Mouse (Mus musculus) kidney, embryonic 16.5 days (tissue): ENCODE data around the gene Ankle2. TPM values are rescaled to one million over a fixed set of nuclear protein-coding genes. Genes with fewer than 3 reads are reported as not detected.

ENCODE experiments used
- ATAC-seq: fragments of 200-750 bp; cut with Nextera tagmentation; 2 replicates; pipeline ENCODE4 v1.8.0; 2017; ENCODE audit warnings: moderate TSS enrichment; ENCODE audit not compliant: low FRiP score, low TSS enrichment
- H3K27ac ChIP-seq: fragments of 300-500 bp; sonication (generic); 2 replicates; pipeline ENCODE4 v1.5.1; 2014; ENCODE audit warnings: low read length
- H3K27me3 ChIP-seq: fragments of 300-500 bp; sonication (generic); 2 replicates; pipeline ENCODE4 v1.6.1; 2014; ENCODE audit warnings: low read length, control low read depth, mixed read lengths; ENCODE audit not compliant: insufficient read depth
- H3K36me3 ChIP-seq: fragments of 300-500 bp; sonication (generic); 2 replicates; pipeline ENCODE4 v1.6.1; 2014; ENCODE audit warnings: low read length, control low read depth, mixed read lengths; ENCODE audit not compliant: insufficient read depth
- H3K4me1 ChIP-seq: fragments of 300-500 bp; sonication (generic); 2 replicates; pipeline ENCODE4 v1.6.1; 2014; ENCODE audit warnings: low read length, control low read depth, mixed read lengths; ENCODE audit not compliant: insufficient read depth
- H3K4me2 ChIP-seq: fragments of 300-500 bp; sonication (generic); replicated peaks from 2 replicates; pipeline ENCODE4 v1.6.1; 2014; ENCODE audit warnings: low read depth, low read length
- H3K4me3 ChIP-seq: fragments of 300-500 bp; sonication (generic); 2 replicates; pipeline ENCODE4 v1.5.1; 2014; ENCODE audit warnings: mild to moderate bottlenecking, low read length
- H3K9ac ChIP-seq: fragments of 300-500 bp; sonication (generic); replicated peaks from 2 replicates; pipeline ENCODE4 v1.6.1; 2014; ENCODE audit warnings: low read length
- H3K9me3 ChIP-seq: fragments of 300-500 bp; sonication (generic); 2 replicates; pipeline ENCODE4 v1.6.1; 2016; ENCODE audit warnings: low read length, control low read depth
- WGBS: fragments of 180-500 bp; shearing (Covaris S2); extraction: QIAGEN DNeasy Blood & Tissue Kit; methylation state at CpG from one replicate; pipeline ENCODE4 v1.1.7; 2014; 5-methylcytosine and 5-hydroxymethylcytosine counted together
- polyA plus RNA-seq: library from polyadenylated mRNA; unstranded; fragments of >200 nt; fragmentation: Nextera tagmentation; extraction: Ambion mirVana; gene quantifications from 2 replicates; pipeline ENCODE4 v1.2.1, GENCODE M21; 2015

The Ankle2 gene
- polyA plus RNA-seq, 1 experiment from 2014 or later, result 24.3 TPM

- Histone ChIP-seq H3K27me3 (no peaks in the 10 kb centered on the region), H3K4me1 (no peaks in the 10 kb centered on the region), H3K36me3 (no peaks in the 10 kb centered on the region), H3K9ac (no peak overlapping the region), H3K27ac (no peak overlapping the region), H3K4me3 (no peak overlapping the region), H3K9me3 (no peaks in the 10 kb centered on the region), H3K4me2 (no peak overlapping the region)
- 93% methylated on average over 1 of the region's 1 CpGs for WGBS
- 0 out of 2 replicates have a peak, but pooled peaks have one; percentile 19 for ATAC-seq
Observed at GRCm38 (mm10) chr5:110276910-110277309, 46.1 kb downstream of the Ankle2 start.

GRCm38 (mm10) chr5:110281984-110282383 lies 51.2 kb downstream of the Ankle2 start:
- H3K4me1 ChIP-seq, result peaks cover 7% of the 10 kb centered on the region; the same call in 1 of the 2 replicates
- H3K27ac ChIP-seq, result no peak overlapping the region
- H3K36me3 ChIP-seq, result no peaks in the 10 kb centered on the region
- no peaks in the 10 kb centered on the region; the same call in 1 of the 2 replicates for H3K27me3 ChIP-seq
- H3K9me3 ChIP-seq, result no peaks in the 10 kb centered on the region
- WGBS, result 68% methylated on average over 2 of the region's 2 CpGs
- no peak for ATAC-seq
- H3K9ac ChIP-seq, result no peak overlapping the region
- H3K4me3 ChIP-seq, result no peak overlapping the region
- H3K4me2 ChIP-seq, result no peak overlapping the region

GRCm38 (mm10) chr5:110284536-110284935 lies 53.7 kb downstream of the Ankle2 start:
- Histone ChIP-seq H3K9ac (no peak overlapping the region), H3K4me3 (peak overlapping the region; percentile 71), H3K9me3 (no peaks in the 10 kb centered on the region), H3K36me3 (peaks cover 5% of the 10 kb centered on the region; the same call in 1 of the 2 replicates), H3K27me3 (no peaks in the 10 kb centered on the region; the same call in 1 of the 2 replicates), H3K27ac (no peak overlapping the region), H3K4me1 (peaks cover 9% of the 10 kb centered on the region; the same call in 1 of the 2 replicates), H3K4me2 (peak overlapping the region; percentile 97)
- 14% methylated on average over 4 of the region's 4 CpGs for WGBS
- no peak for ATAC-seq

GRCm38 (mm10) chr5:110285156-110285555 lies 54.4 kb downstream of the Ankle2 start:
- ATAC-seq, result 0 out of 2 replicates have a peak, but pooled peaks have one; percentile 1
- peaks cover 9% of the 10 kb centered on the region; the same call in 1 of the 2 replicates for H3K4me1 ChIP-seq
- WGBS, result 5% methylated on average over 15 of the region's 15 CpGs
- H3K4me3 ChIP-seq, result peak overlapping the region; percentile 71
- H3K9me3 ChIP-seq, result no peaks in the 10 kb centered on the region
- H3K4me2 ChIP-seq, result peak overlapping the region; percentile 97
- H3K36me3 ChIP-seq, result peaks cover 8% of the 10 kb centered on the region; the same call in 1 of the 2 replicates
- H3K9ac ChIP-seq, result peak overlapping the region; percentile 79; the same call in 1 of the 2 replicates
- no peak overlapping the region for H3K27ac ChIP-seq
- no peaks in the 10 kb centered on the region; the same call in 1 of the 2 replicates for H3K27me3 ChIP-seq

GRCm38 (mm10) chr5:110285770-110286445 lies 55.1 kb downstream of the Ankle2 start, which contains the start of the genes Pxmp2 and Pole:
Gene Pxmp2, minus strand, starts transcription at chr5:110286186.
Gene Pole, plus strand, starts transcription at chr5:110286306.
- H3K9ac ChIP-seq, result peak within 1 kb of the TSS; percentile 79
- peak; percentile 98 for ATAC-seq
- peak within 1 kb of the TSS; percentile 71 for H3K4me3 ChIP-seq
- peak within 1 kb of the TSS; percentile 97 for H3K4me2 ChIP-seq
- peak within 1 kb of the TSS; percentile 31; the same call in 1 of the 2 replicates for H3K27ac ChIP-seq
- WGBS, result under 1% methylated on average over 59 of the region's 64 CpGs
- H3K27me3 ChIP-seq, result no peaks in the 10 kb centered on the region; the same call in 1 of the 2 replicates
- no peaks in the 10 kb centered on the region for H3K9me3 ChIP-seq
- peaks cover 13% of the 10 kb centered on the region for H3K36me3 ChIP-seq
- H3K4me1 ChIP-seq, result peaks cover 9% of the 10 kb centered on the region; the same call in 1 of the 2 replicates

GRCm38 (mm10) chr5:110286446-110287083 lies 55.8 kb downstream of the Ankle2 start:
- Histone ChIP-seq H3K9me3 (no peaks in the 10 kb centered on the region), H3K27me3 (no peaks in the 10 kb centered on the region; the same call in 1 of the 2 replicates), H3K36me3 (peaks cover 17% of the 10 kb centered on the region), H3K27ac (peak overlapping the region; percentile 20; the same call in 1 of the 2 replicates), H3K4me1 (peaks cover 9% of the 10 kb centered on the region; the same call in 1 of the 2 replicates), H3K9ac (peak overlapping the region; percentile 79), H3K4me3 (peak overlapping the region; percentile 71), H3K4me2 (peak overlapping the region; percentile 97)
- ATAC-seq, result peak; percentile 78; the same call in 1 of the 2 replicates
- WGBS, result 2% methylated on average over 30 of the region's 31 CpGs

GRCm38 (mm10) chr5:110287084-110287475 lies 56.3 kb downstream of the Ankle2 start:
- no peak overlapping the region for H3K27ac ChIP-seq
- H3K27me3 ChIP-seq, result no peaks in the 10 kb centered on the region; the same call in 1 of the 2 replicates
- H3K36me3 ChIP-seq, result peaks cover 22% of the 10 kb centered on the region
- peak overlapping the region; percentile 71 for H3K4me3 ChIP-seq
- peak overlapping the region; percentile 97 for H3K4me2 ChIP-seq
- WGBS, result 71% methylated on average over 2 of the region's 2 CpGs
- H3K9me3 ChIP-seq, result no peaks in the 10 kb centered on the region
- no peak for ATAC-seq
- peak overlapping the region; percentile 52; the same call in 1 of the 2 replicates for H3K9ac ChIP-seq
- H3K4me1 ChIP-seq, result peaks cover 9% of the 10 kb centered on the region; the same call in 1 of the 2 replicates

- 0 out of 2 replicates have a peak, but pooled peaks cover 3% of the 10 kb centered on the region for H3K4me1 ChIP-seq
- H3K4me3 ChIP-seq, result no peak overlapping the region
- H3K36me3 ChIP-seq, result peaks cover 49% of the 10 kb centered on the region
- no peak overlapping the region for H3K9ac ChIP-seq
- no peak overlapping the region for H3K4me2 ChIP-seq
- no peak for ATAC-seq
- H3K27ac ChIP-seq, result no peak overlapping the region
- H3K9me3 ChIP-seq, result no peaks in the 10 kb centered on the region
- H3K27me3 ChIP-seq, result no peaks in the 10 kb centered on the region
- 94% methylated on average over 1 of the region's 1 CpGs for WGBS
Observed at GRCm38 (mm10) chr5:110291649-110292048, 60.8 kb downstream of the Ankle2 start.

- H3K9ac ChIP-seq, result no peak overlapping the region
- no peak overlapping the region for H3K4me3 ChIP-seq
- ATAC-seq, result no peak
- WGBS, result 89% methylated on average over 1 of the region's 1 CpGs
- no peaks in the 10 kb centered on the region for H3K27me3 ChIP-seq
- no peaks in the 10 kb centered on the region for H3K9me3 ChIP-seq
- peaks cover 46% of the 10 kb centered on the region for H3K36me3 ChIP-seq
- H3K4me1 ChIP-seq, result no peaks in the 10 kb centered on the region
- H3K4me2 ChIP-seq, result no peak overlapping the region
- no peak overlapping the region for H3K27ac ChIP-seq
Observed at GRCm38 (mm10) chr5:110296637-110297036, 65.8 kb downstream of the Ankle2 start.
